Mouse (Mus musculus) forelimb bud, embryonic 11.5 days (tissue): ENCODE measurements at regions not wholly inside any gene's neighbourhood (a gene's known extent, or its start where the extent isn't known, plus 50 kb on each side); places are given as distances from the start of the nearest gene placed in this dataset.

Experiments used
- DNase-seq: peaks from one replicate; pipeline ENCODE4 v3.0.0-alpha.2; 2012; ENCODE audit warnings: low read depth, low spot score

DNA sequence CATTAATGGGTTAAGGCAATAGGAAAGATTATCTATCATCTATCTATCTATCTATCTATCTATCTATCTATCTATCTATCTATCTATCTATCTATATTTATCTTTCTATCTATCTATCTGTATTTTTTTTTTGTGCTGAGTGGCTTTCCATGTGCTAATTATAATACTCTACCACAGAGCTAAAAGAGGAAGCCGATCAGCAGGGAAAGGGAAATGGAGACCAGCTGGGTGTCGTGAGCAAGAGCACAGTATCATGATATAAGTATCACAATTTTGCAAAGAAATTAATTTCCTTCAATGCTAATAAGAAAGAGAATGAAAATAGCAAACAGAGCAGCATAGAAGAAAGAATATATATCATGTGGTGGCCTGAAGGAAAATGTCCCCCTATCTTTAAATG lies 69.6 kb downstream of the Cldn1 start:
- DNase-seq, result no peak

- DNase-seq, result no peak
Measured at GRCm38 (mm10) chr16:26291692-26292091, 79.9 kb downstream of the Cldn1 start.

DNA sequence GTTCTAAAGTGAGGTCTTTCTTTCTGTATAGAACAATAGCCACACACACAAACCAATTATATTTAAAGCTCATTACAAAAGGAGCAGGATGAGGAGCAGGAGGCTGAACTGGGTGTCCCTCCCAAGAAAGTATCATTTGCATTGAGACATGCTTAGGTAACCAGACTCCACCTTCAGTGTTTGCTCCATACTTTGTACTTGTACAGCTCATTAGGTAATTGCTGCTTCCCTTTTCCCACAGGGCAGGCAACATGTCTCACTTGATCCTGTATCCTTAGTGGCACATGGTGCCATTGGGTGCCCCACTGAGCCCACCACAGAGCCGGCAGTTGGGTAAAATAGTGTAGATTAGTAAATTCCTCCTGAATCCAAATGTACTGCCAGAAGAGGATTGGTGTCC lies 86.0 kb downstream of the Cldn1 start:
- no peak for DNase-seq

GRCm38 (mm10) chr16:26284713-26285112 lies 86.9 kb downstream of the Cldn1 start:
- no peak for DNase-seq

DNA sequence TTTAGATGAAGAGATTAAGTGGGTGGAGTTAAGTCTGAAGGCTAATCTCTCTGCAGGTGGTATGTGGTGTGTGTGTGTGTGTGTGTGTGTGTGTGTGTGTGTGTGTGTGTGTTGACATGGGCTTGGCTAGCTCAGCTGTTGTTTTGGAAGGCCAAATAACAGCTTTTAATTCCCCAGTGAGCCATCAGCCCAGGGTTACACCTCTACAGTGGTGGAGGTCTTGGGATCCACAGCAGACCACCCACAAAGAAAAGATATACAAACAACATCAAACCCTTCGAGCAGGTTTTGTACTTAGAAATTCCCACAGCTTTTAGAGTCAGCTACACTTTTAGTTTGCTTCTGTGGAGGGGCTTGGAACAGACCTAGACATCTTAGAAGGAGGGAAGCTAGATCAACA lies 89.2 kb downstream of the Cldn1 start:
- DNase-seq, result no peak

GRCm38 (mm10) chr16:26281496-26281895 lies 90.1 kb downstream of the Cldn1 start:
- DNase-seq, result no peak

GRCm38 (mm10) chr16:26276789-26277188 lies 94.9 kb downstream of the Cldn1 start:
- DNase-seq, result no peak

- DNase-seq, result no peak
Measured at GRCm38 (mm10) chr16:26252824-26253223, 118.8 kb downstream of the Cldn1 start.

- DNase-seq, result peak; percentile 18
Measured at GRCm38 (mm10) chr16:26251698-26252097, 119.9 kb downstream of the Cldn1 start.

- no peak for DNase-seq
Measured at GRCm38 (mm10) chr16:26251027-26251426, 120.6 kb downstream of the Cldn1 start.

- DNase-seq, result no peak
Measured at GRCm38 (mm10) chr16:26248939-26249338, 122.7 kb downstream of the Cldn1 start.

GRCm38 (mm10) chr16:26247926-26248325 lies 123.7 kb downstream of the Cldn1 start:
- DNase-seq, result peak; percentile 70

DNA sequence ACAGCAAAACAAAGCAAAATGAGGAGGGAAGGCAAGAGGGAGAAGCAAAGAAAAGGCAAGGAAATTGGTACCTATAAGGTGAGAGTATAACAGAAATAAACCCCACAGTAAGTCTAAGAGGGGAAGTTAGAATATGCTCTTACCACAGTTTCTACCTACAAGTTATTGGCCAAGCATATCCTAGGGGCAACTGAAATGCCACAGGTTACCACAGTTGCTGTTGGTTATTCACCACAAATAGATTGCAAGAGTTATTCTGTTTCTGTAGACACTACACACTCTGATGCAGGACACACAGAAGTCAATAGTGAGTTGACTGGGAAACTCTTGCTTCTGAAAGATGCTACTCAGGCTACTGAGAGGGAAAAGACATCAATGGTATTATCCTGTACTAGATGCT lies 129.7 kb upstream of the P3h2 start:
- no peak for DNase-seq

GRCm38 (mm10) chr16:26234113-26234512 lies 128.5 kb upstream of the P3h2 start:
- peak; percentile 88 for DNase-seq

- DNase-seq, result no peak
Measured at GRCm38 (mm10) chr16:26231110-26231509, 125.5 kb upstream of the P3h2 start.

DNA sequence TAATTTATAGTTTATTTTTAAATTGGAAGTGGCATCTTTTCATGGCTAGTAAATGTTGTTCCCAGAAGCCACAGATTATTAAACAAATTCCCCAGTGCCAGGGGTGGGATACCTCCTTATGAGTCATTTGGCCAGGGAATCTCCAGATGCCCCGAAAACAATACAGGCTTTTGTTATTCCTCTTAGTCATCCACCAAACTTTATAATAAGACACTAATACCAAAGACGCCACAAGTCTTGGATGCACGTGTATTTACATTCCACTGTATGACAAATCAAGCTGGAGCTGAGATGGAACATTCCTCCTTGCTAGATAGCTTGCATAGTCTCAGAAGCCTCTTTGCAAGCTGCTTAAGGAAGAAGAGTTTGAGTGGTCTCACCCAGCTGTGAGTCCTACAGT lies 105.8 kb upstream of the P3h2 start:
- no peak for DNase-seq

DNA sequence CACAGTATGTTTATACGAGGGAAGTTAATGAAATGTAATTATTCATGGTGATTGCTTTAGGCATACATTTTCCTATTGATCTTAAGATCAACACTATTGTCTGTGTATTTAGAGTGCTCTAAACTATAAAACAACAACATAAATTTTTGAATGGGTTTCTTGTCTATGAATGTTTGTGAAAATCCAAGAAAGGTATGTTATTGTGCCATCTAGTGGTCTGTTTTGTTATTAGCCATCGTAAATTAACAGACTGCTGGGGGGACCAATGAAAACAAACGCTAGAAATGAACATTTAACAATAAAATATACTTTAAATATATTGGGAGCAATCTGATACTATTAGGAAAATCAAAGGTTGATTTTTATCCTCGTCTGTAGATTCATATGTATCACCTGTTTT lies 93.5 kb upstream of the P3h2 start:
- peak; percentile 53 for DNase-seq

DNA sequence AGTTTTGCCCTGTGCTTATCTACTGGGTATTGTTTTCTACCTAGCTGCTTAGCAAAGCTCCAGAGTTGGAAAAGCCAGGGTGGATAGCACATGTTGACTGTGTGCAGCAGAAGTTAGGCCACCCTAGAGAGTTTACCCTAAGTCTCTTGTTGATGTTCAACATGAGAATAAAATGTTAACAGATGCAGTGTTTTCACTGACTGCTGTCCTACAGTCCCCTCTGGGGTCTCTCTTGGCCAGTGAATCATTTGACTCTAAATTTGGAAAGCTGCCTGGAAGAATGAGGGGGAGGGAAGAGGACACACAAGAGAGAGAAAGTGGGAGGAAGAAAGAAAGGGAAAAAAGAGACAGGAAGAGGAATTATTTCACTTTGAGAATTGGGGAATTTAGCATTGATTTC lies 90.8 kb upstream of the P3h2 start:
- DNase-seq, result no peak

DNA sequence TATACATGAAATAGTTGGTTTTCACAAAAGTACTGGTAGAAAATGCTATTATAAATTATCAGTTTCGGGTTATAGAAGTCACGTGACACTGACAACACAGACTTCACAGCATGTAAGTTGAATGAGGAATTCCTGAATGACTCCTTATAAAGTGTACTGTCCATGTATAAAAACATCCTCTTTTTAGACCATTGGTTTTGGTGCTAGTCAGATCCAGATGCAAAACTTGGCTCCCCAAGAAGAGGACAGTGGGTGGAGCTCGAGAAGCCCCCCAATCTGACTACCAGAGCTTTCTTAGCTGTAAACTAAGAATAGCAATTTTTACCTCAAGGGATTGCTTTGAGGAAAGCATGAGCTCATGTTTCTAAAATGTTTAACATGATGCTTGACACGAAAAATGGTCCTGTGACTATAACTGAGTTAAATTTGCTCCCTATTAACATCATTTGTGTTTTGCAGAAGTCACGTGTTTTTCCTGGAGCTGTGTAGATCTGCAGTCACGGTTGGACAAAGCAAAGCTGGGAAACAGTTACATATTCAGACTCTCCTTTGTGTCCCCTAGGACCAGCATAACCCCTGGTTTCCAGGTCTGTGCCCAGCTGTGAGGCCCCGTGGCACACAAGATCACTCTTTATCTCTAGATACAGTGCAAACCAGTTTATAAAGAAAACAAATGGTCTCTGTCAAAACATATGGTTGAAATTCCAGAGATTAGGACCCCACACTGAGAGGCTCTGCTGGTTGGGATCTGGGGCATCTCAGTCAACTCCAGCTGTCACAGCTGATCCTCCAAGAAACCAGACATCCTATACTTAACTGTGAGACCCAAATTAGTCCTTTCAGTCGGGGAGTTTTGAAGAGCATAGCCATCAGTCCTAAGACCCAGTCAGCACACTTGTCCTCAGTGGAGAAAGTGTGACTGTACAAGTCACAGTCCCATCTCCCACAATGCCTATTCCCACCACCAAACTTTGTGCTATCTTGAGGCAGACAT lies 80.0 kb upstream of the P3h2 start:
- peak; percentile 13 for DNase-seq

DNA sequence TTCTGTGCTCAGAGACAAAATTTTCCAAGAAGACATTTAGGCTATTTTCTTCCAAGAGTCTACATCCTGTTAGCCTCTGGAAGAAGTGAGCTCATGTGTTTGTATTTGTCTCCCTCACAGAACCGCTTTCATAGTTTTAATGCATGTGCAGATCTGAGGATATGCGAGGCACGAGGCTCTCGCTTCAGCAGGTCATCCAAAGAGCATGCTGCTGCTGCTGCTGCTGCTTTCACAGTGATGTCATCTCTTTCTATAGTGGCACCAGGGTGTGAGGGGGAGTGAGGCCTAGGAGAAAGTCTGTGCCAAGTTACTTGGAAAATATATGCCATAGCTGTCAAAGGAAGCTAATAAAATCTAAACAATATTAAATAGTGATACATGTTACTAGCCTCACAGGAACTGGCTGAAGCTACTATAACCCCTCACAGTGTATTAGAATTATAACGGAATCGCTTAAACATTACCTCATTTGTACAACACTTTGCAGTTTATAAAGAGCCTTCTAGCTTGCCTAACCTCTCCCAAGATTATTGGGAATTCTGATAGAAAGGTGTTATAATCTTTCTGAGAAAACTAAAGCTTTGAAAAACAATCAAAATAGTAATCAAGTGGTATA lies 79.2 kb upstream of the P3h2 start:
- DNase-seq, result no peak

- DNase-seq, result no peak
Measured at GRCm38 (mm10) chr16:26183530-26183929, 77.9 kb upstream of the P3h2 start.

- no peak for DNase-seq
Measured at GRCm38 (mm10) chr16:26181716-26182115, 76.1 kb upstream of the P3h2 start.

- DNase-seq, result no peak
Measured at GRCm38 (mm10) chr16:26171441-26171840, 65.9 kb upstream of the P3h2 start.
